Mouse (Mus musculus) liver, embryonic 13.5 days (tissue): ENCODE results near the gene Ppard. TPM values are rescaled to one million over a fixed set of nuclear protein-coding genes. Genes with fewer than 3 reads are reported as not detected.
A peak's percentile ranks its signal among the peaks of the same experiment; 100 is the strongest.
"Not testable (repeated sequence)": the region's sequence is repeated elsewhere in the genome, so short reads cannot be mapped to it uniquely, and the experiment has no call there.

ENCODE experiments used
- ATAC-seq: fragments of 200-750 bp; cut with Nextera tagmentation; 2 replicates; pipeline ENCODE4 v1.8.0; 2017; ENCODE audit warnings: low read depth, mild to moderate bottlenecking, moderate number of reproducible peaks, moderate library complexity
- DNase-seq: peaks from one replicate; pipeline ENCODE4 v3.0.0; 2022
- H3K27ac ChIP-seq: fragments of 300-500 bp; sonication (generic); 2 replicates; pipeline ENCODE4 v1.5.1; 2015; ENCODE audit warnings: moderate library complexity, mild to moderate bottlenecking, inconsistent platforms
- H3K27me3 ChIP-seq: fragments of 300-500 bp; sonication (generic); 2 replicates; pipeline ENCODE4 v1.6.1; 2015; ENCODE audit warnings: mild to moderate bottlenecking, inconsistent platforms
- H3K36me3 ChIP-seq: fragments of 300-500 bp; sonication (generic); 2 replicates; pipeline ENCODE4 v1.6.1; 2015; ENCODE audit warnings: mild to moderate bottlenecking, inconsistent platforms
- H3K4me1 ChIP-seq: fragments of 300-500 bp; sonication (generic); replicated peaks from 2 replicates; pipeline ENCODE4 v1.6.1; 2015; ENCODE audit warnings: inconsistent platforms
- H3K4me2 ChIP-seq: fragments of 300-500 bp; sonication (generic); 2 replicates; pipeline ENCODE4 v1.6.1; 2015; ENCODE audit warnings: inconsistent platforms, mild to moderate bottlenecking, moderate library complexity
- H3K4me3 ChIP-seq: fragments of 300-500 bp; sonication (generic); replicated peaks from 2 replicates; pipeline ENCODE4 v1.5.1; 2015; ENCODE audit warnings: mild to moderate bottlenecking, inconsistent platforms
- H3K9ac ChIP-seq: fragments of 300-500 bp; sonication (generic); 2 replicates; pipeline ENCODE4 v1.6.1; 2015; ENCODE audit warnings: mild to moderate bottlenecking, inconsistent platforms
- H3K9me3 ChIP-seq: fragments of 300-500 bp; sonication (generic); replicated peaks from 2 replicates; pipeline ENCODE4 v1.6.1; 2016; ENCODE audit warnings: inconsistent platforms
- WGBS: fragments of 180-500 bp; shearing (Covaris S2); methylation state at CpG from one replicate; pipeline ENCODE4 v1.1.7; 2015; ENCODE audit not compliant: insufficient replicate concordance; 5-methylcytosine and 5-hydroxymethylcytosine counted together
- polyA plus RNA-seq: library from polyadenylated mRNA; unstranded; fragments of >200 nt; fragmentation: Nextera tagmentation; extraction: Ambion mirVana; gene quantifications from 2 replicates; pipeline ENCODE4 v1.2.1, GENCODE M21; 2015

Gene Ppard
- polyA plus RNA-seq, 1 experiment from 2014 or later: 1.4 TPM

DNA sequence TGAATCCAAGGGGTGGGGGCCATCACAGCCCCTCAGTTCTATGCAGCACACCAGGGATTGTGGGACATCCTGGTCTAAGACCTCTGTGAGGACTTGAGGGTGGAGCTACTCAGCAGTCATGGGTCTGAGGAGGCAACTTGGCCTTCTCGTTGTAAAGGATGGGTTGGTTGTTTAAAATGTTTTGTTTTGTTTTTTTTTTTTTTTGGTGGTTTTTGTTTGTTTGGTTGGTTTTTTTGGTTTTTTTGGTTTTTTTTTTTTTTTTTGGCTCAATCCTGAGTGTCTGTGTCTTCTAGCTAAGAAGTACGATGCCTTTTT is 97.7 kb downstream of the Ppard start:
- Histone ChIP-seq H3K9ac (peak overlapping the region; percentile 99), H3K4me1 (peaks cover 61% of the 10 kb centered on the region), H3K27me3 (no peaks in the 10 kb centered on the region; the same call in 1 of the 2 replicates), H3K27ac (peak overlapping the region; percentile 95), H3K9me3 (no peaks in the 10 kb centered on the region), H3K4me2 (peak overlapping the region; percentile 95), H3K36me3 (peaks cover 40% of the 10 kb centered on the region), H3K4me3 (peak overlapping the region; percentile 97)
- no peak for DNase-seq
- 26% methylated on average over 2 of the region's 2 CpGs for WGBS
- ATAC-seq: no peak

DNA sequence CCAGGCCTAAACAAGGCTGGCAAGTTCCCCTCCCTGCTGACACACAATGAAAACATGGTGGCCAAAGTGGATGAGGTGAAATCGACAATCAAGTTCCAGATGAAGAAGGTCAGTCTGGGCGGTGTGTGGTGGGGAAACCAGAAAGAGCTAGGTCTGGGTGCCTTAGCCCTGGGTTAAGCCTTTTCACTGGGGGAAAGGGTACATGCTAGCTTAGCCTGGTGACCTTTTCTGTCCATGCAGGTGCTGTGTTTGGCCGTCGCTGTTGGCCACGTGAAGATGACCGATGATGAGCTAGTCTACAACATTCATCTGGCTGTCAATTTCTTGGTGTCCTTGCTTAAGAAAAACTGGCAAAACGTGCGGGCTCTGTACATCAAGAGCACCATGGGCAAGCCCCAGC is 98.1 kb downstream of the Ppard start:
- Histone ChIP-seq H3K4me1 (peaks cover 61% of the 10 kb centered on the region), H3K36me3 (peaks cover 40% of the 10 kb centered on the region), H3K4me3 (peak overlapping the region; percentile 97), H3K9ac (peak overlapping the region; percentile 99), H3K4me2 (peak overlapping the region; percentile 95), H3K27ac (peak overlapping the region; percentile 95)
- H3K27me3 ChIP-seq, ATAC-seq, DNase-seq, H3K9me3 ChIP-seq: not testable (repeated sequence)
- WGBS: 49% methylated on average over 8 of the region's 8 CpGs

DNA sequence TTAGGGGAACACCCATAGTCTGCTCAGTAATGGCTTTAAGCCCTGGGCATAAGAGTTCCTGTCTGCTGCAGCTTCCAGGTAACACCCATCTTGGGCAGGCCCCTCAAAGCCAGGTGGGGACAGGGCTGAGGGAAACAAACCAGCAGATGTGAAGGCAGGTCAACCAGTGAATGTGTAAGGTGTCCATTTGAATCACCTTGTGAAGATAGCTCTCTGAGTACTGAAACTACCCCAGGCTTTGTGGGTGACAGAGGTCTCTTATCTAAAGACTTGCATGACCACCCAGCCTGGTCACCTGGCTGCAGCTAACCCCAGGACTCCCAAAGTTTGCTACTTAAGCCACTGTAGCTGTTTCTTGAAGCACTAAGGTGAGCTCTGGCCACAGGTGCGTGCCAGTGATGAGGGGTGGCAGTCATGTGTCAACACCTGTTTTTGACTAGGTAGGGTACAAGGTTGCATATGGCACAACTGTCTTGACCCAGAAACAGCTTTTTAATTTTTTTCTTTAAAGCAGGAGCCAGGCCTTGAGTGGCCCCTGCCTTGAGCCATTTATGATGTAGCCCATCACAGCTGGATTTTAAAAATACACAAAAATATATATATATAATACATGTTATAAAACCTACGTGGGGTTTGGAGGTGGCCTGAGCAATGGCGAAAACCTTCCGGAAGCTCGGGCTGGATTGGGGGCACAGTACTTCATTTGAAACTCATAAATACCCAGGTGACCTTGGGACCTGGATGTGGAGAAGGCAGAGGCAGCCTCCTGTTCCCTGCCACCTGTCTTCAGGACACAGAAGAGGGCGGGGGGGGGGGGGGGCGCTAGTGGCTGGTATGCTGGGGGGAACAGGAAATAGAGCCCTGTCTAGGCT is 99.0 kb downstream of the Ppard start:
- H3K4me3 ChIP-seq: peak overlapping the region; percentile 97
- H3K9ac ChIP-seq: peak overlapping the region; percentile 99; the same call in 1 of the 2 replicates
- peaks cover 61% of the 10 kb centered on the region for H3K4me1 ChIP-seq
- WGBS: 24% methylated on average over 5 of the region's 7 CpGs
- no peak for DNase-seq
- H3K27me3 ChIP-seq: no peaks in the 10 kb centered on the region; the same call in 1 of the 2 replicates
- no peak for ATAC-seq
- no peaks in the 10 kb centered on the region for H3K9me3 ChIP-seq
- H3K27ac ChIP-seq: peak overlapping the region; percentile 95
- peaks cover 40% of the 10 kb centered on the region for H3K36me3 ChIP-seq
- H3K4me2 ChIP-seq: peak overlapping the region; percentile 95

DNA sequence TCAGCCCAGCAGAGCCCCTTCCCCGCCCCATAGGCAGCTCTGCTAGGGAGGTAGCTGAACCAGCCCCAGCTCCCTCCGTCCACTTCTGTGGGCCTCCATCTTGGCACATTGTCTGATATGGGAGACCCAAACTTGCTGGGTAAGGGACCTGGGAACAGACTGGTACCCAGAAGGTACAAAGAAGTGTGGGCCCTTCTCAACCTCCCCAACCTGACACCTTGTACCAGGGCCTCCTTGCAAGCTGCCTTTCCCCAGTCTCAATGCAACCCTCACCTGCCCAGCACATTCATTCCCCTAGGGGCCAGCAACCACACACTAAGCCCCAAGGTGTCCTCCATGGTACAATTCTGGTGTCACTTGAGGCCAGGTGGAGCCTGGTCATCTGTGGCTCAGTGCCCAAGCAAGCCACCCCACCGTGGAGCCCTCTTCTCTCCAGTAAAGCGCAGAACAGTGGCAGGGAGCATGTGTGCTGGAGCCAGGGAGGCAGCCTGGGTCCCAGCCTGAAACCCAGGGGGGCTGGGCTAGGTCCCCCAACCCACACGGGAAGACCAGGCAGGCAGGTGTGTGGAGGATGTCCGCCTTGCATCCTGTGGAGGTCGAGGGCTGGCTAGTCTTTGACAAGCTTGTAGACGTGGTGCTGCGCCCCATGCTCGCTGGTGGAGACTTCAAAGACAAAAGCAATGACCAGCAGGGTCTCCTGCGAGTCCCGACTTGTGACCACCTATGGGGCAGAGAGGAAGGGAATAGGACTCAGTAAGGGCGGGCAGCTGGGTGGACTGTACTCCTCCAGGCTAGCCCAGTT is 99.8 kb downstream of the Ppard start:
- peaks cover 58% of the 10 kb centered on the region for H3K4me1 ChIP-seq
- DNase-seq: no peak
- H3K4me2 ChIP-seq: no peak overlapping the region
- H3K27me3 ChIP-seq: no peaks in the 10 kb centered on the region; the same call in 1 of the 2 replicates
- peaks cover 40% of the 10 kb centered on the region for H3K36me3 ChIP-seq
- H3K9me3 ChIP-seq: no peaks in the 10 kb centered on the region
- peak; percentile 16 for ATAC-seq
- H3K27ac ChIP-seq: peak overlapping the region; percentile 39; the same call in 1 of the 2 replicates
- H3K9ac ChIP-seq: 0 out of 2 replicates have a peak overlapping the region, but pooled peaks have one; percentile 9
- H3K4me3 ChIP-seq: no peak overlapping the region
- WGBS: 38% methylated on average over 12 of the region's 13 CpGs

DNA sequence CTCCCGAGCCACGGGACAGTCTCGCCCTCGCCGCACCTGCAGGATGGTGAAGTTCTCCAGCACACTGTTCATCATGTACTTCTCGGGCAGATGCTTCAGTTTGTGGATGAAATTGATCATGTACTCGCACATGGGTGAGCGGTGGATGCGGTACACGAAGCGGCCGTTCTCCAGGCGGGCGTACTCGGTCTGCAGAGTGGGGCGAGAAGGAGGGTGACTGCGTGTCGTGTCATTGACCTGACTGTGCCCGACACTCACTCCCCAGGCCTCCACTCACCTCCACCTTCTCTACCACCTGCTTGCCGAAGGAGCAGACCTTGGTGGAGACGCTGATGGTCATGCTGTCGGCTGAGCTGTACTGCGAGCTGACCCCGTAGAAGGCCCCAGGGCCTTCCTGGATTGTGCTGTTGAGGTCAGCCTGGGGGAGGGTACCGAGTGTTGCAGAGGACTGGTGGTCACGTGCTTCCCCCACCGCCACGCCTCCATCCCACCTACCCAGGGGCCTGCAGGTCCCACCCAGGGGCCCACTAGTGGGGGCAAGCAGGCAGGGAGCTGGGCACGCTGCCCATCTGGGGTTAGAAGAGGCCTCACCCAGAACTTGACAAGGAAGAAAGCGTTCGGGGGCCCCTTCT is 100.5 kb downstream of the Ppard start:
- peaks cover 40% of the 10 kb centered on the region for H3K36me3 ChIP-seq
- no peak overlapping the region for H3K4me3 ChIP-seq
- H3K9me3 ChIP-seq: no peaks in the 10 kb centered on the region
- H3K27ac ChIP-seq: no peak overlapping the region
- DNase-seq: no peak
- no peak for ATAC-seq
- H3K4me2 ChIP-seq: no peak overlapping the region
- 43% methylated on average over 31 of the region's 31 CpGs for WGBS
- peaks cover 51% of the 10 kb centered on the region for H3K4me1 ChIP-seq
- H3K9ac ChIP-seq: no peak overlapping the region
- H3K27me3 ChIP-seq: no peaks in the 10 kb centered on the region; the same call in 1 of the 2 replicates

DNA sequence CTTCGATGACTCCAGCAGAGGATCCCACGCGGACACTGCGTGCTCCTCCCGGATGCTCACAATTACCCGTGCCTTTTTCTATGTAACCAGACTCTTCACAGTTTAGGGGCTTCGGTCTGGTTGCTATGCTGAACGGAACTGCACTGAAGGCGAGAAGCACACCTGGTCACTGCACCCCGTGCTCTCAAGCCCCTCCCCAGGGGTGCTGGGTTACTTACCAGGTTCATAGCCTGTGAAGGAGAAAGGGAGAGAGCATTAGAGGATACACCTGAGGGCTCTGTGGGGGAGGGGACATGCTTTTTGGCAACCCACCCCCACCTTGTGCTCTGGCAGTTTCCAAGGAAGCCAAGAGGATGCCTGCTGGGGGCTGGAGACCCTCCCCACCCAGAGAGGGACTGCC is 102.8 kb downstream of the Ppard start:
- H3K4me1 ChIP-seq: peaks cover 35% of the 10 kb centered on the region
- no peak overlapping the region for H3K27ac ChIP-seq
- WGBS: 71% methylated on average over 10 of the region's 10 CpGs
- no peaks in the 10 kb centered on the region; the same call in 1 of the 2 replicates for H3K27me3 ChIP-seq
- no peak overlapping the region for H3K4me3 ChIP-seq
- no peak for ATAC-seq
- no peaks in the 10 kb centered on the region for H3K9me3 ChIP-seq
- no peak overlapping the region for H3K9ac ChIP-seq
- H3K4me2 ChIP-seq: no peak overlapping the region
- no peak for DNase-seq
- peaks cover 31% of the 10 kb centered on the region for H3K36me3 ChIP-seq

DNA sequence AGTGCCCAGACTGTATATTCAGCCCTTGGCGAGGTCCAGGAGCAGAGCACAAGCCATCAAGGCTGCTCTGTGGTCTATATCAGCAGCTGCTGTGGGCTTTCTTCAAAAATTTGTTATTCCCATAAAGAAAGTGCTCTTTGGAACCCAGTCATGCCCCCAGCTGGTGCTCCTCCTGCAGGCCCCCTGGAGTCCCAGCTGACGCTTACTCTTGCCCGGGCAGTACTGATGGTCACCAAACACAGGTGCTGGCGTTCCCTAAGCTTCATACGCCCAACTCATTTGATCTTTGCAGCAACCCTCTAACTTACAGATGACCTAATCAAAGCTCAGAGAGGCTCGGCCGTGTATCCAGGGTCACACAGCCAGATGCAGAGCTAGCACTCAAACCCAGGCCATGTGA is 105.0 kb downstream of the Ppard start:
- H3K9ac ChIP-seq: no peak overlapping the region
- ATAC-seq (no peak), DNase-seq (no peak)
- H3K4me1 ChIP-seq: peaks cover 31% of the 10 kb centered on the region
- peaks cover 14% of the 10 kb centered on the region; the same call in 1 of the 2 replicates for H3K36me3 ChIP-seq
- no peak overlapping the region for H3K27ac ChIP-seq
- no peaks in the 10 kb centered on the region for H3K9me3 ChIP-seq
- H3K4me3 ChIP-seq: no peak overlapping the region
- peaks cover 3% of the 10 kb centered on the region for H3K27me3 ChIP-seq
- WGBS: 66% methylated on average over 7 of the region's 7 CpGs
- H3K4me2 ChIP-seq: no peak overlapping the region

DNA sequence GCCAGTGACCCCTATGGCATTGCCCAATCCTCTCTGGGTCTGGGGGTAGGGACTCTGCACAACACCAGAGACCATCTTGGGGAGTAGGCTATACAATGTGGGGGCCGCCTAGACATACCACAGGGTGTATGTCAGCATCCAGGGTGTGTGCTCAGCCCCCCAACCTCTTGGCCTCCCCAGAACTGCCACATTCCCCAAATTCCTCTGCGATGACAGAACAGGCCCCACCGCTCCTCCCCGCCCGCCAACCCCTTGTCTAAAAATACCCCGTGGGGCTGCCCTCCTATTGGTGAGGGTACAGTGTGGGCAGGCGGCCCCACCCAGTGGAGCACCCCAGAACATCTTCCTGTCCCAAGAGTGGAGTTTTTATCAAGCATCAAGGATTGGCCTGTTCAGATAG is 108.1 kb downstream of the Ppard start:
- H3K4me2 ChIP-seq: peak overlapping the region; percentile 41
- peaks cover 24% of the 10 kb centered on the region for H3K27me3 ChIP-seq
- H3K27ac ChIP-seq: no peak overlapping the region; the same call in 1 of the 2 replicates
- 55% methylated on average over 7 of the region's 7 CpGs for WGBS
- ATAC-seq (0 out of 2 replicates have a peak, but pooled peaks have one; percentile 4), DNase-seq (no peak)
- H3K4me3 ChIP-seq: 0 out of 2 replicates have a peak overlapping the region, but pooled peaks have one; percentile 7
- H3K9ac ChIP-seq: peak overlapping the region; percentile 12; the same call in 1 of the 2 replicates
- no peaks in the 10 kb centered on the region for H3K9me3 ChIP-seq
- peaks cover 35% of the 10 kb centered on the region for H3K4me1 ChIP-seq
- peaks cover 12% of the 10 kb centered on the region; the same call in 1 of the 2 replicates for H3K36me3 ChIP-seq

DNA sequence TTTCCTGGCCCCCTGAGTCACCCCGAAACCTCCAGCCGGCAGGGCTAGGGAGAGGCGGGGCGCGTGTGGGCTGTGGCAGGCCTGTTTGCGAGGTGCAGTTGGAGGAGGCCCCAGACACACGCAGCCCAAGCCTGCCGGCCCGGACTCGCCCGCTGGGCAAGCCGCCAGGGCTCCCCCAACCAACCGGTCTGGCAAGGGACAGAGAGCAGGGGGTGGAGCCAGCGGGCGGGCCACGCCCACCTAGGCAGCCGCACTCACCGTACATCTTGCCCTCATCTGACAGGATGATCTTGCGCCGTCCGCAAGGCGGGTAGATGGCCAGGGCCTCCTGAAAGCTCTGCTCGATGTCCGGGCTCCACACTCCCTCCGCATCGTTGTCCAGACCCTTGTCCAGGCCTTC is 108.6 kb downstream of the Ppard start:
- peak overlapping the region; percentile 7; the same call in 1 of the 2 replicates for H3K4me3 ChIP-seq
- H3K27ac ChIP-seq: no peak overlapping the region; the same call in 1 of the 2 replicates
- H3K4me1 ChIP-seq: peaks cover 41% of the 10 kb centered on the region
- DNase-seq (peak; percentile 70), ATAC-seq (peak; percentile 64)
- peaks cover 29% of the 10 kb centered on the region for H3K27me3 ChIP-seq
- H3K36me3 ChIP-seq: peaks cover 10% of the 10 kb centered on the region; the same call in 1 of the 2 replicates
- no peaks in the 10 kb centered on the region for H3K9me3 ChIP-seq
- H3K9ac ChIP-seq: peak overlapping the region; percentile 12; the same call in 1 of the 2 replicates
- 8% methylated on average over 26 of the region's 26 CpGs for WGBS
- peak overlapping the region; percentile 41 for H3K4me2 ChIP-seq

DNA sequence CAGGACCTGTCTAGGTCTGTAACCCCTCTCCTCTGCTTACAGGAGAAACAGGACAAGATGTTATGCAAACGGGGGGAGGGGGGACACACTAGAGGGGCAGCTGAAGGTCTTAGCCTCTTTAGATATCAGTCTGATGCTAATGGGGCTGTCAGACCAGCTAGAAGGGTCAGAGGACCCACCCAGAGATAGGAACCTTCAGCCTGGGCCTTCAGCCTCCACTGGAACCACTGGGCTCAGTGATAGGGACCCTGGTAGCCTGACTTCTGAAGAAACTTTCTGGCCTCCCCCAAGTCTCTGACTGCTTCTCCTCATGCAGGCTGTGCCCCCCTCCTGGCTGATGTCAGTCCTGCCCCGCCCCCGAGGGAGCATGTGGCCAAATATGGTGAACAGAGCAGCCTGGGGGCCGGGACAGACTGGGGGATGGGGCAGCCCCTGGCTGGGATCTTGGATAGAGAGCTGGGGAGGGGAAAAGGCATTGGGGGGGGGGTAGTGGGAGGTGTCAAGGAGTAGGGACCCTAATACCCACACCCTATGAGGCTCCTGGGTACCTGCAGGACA is 111.6 kb downstream of the Ppard start:
- H3K4me3 ChIP-seq: no peak overlapping the region
- H3K27ac ChIP-seq: no peak overlapping the region
- H3K36me3 ChIP-seq: peaks cover 7% of the 10 kb centered on the region; the same call in 1 of the 2 replicates
- H3K9me3 ChIP-seq: no peaks in the 10 kb centered on the region
- no peak overlapping the region for H3K9ac ChIP-seq
- WGBS: 31% methylated on average over 4 of the region's 4 CpGs
- peaks cover 57% of the 10 kb centered on the region for H3K27me3 ChIP-seq
- no peak overlapping the region for H3K4me2 ChIP-seq
- DNase-seq: no peak
- ATAC-seq: no peak
- H3K4me1 ChIP-seq: peaks cover 63% of the 10 kb centered on the region
